Comparison of ENCODE assay signal across 8 mouse cellular contexts in the genomic region with DNA sequence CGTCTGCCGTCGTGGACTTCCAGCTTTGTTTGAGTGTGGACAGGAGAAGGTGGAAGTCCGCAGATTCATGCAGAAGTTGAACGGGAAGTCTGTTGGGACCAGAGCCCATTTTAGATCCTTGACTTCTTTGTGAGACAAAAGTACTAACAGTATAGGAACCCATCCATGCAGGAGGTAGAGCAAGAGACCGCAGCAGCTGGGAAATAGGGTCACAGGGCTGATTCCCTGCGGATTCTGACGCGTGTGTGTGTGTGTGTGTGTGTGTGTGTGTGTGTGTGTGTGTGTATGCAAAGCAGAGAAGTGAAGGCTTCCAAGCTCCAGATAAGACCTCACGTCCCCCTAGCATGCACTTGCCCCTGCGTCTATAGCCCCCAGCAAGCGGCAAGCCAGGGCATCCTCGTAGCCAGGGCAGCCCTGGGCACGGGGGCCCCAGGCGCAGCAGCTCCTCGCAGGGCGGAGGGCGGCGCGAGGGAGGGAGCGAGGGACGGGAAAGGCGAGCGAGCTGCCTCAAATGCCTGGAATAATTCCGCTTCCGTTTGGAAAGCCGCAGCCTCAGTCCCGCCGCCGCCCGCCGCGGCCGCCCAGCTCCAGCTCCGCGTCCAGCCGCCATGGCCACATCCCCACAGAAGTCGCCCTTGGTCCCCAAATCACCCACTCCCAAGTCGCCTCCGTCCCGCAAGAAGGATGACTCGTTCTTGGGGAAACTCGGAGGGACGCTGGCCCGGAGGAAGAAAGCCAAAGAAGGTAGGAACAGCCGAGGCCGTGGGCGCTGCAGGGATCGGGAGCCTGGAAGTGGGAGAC. TPM values are rescaled to one million over a fixed set of nuclear protein-coding genes. Genes with fewer than 3 reads are reported as not detected.
DNase-seq lines count a peak whose midpoint lies in the region; ATAC-seq and TF ChIP-seq lines count a peak whose summit lies in the region.

Gene Parva (plus strand): TSS at position 149 of the 801 bp plus-strand sequence.

- H3K9me3 ChIP-seq in lung, embryonic 14.5 days (ENCODE audit: low read depth, low read length), result no peaks in the 10 kb centered on the region

- 4% methylated on average over 49 of the region's 49 CpGs for WGBS in cerebellum, adult 2 months
- WGBS in lung, embryonic 14.5 days, result under 1% methylated on average over 49 of the region's 49 CpGs

- ATAC-seq in frontal cortex, adult (ENCODE audit: low TSS enrichment), result peak; percentile 90
- ATAC-seq in lung, embryonic 14.5 days (ENCODE audit: insufficient read depth), result peak; percentile 88
- ATAC-seq in megakaryocyte-erythroid progenitor cell, adult 5-6 weeks (replicated peaks; ENCODE audit: low FRiP score, low TSS enrichment, poor library complexity, severe bottlenecking), result no peak

- H3K27me3 ChIP-seq in cerebellum, adult 2 months (ENCODE audit: control insufficient read depth, insufficient read depth, low read length), result no peaks in the 10 kb centered on the region
- no peaks in the 10 kb centered on the region for H3K27me3 ChIP-seq in lung, embryonic 14.5 days (ENCODE audit: insufficient read depth, low read length)

- intact Hi-C loops in heart, postnatal 25 days (cut with DNase I), result no loop called here

- TF ChIP-seq CTCF in cerebellum, adult 2 months (IDR thresholded peaks at IDR 0.05; ENCODE audit: borderline replicate concordance, insufficient read depth, low read depth, low read length), result no peak
- TF ChIP-seq CTCF in lung, embryonic 14.5 days (IDR thresholded peaks at IDR 0.05; ENCODE audit: low read depth), result no peak

- peak within 1 kb of the TSS; percentile 95 for H3K9ac ChIP-seq in lung, embryonic 14.5 days

- peak within 1 kb of the TSS; percentile 93 for H3K4me3 ChIP-seq in cerebellum, adult 2 months (replicated peaks; ENCODE audit: insufficient read depth, low read depth, low read length)
- H3K4me3 ChIP-seq in lung, embryonic 14.5 days (ENCODE audit: low read depth, low read length), result peak within 1 kb of the TSS; percentile 76

- peak; percentile 96 for DNase-seq in Muller cell, postnatal 12 days (ENCODE audit: inconsistent ontology term)
- peak; percentile 72 to 84 for DNase-seq in cerebellum, adult 2 months
- DNase-seq in heart, postnatal 25 days (ENCODE audit: low spot score), result peak; percentile 63
- DNase-seq in layer of hippocampus, adult 8-10 months (ENCODE audit: low spot score in 2 of 2), result peak; percentile 21 to 40
- DNase-seq in lung, embryonic 14.5 days, result peak; percentile 89
- DNase-seq in right cerebral cortex, adult 18-20 months, result peak; percentile 48

- peaks cover 3% of the 10 kb centered on the region; the same call in 1 of the 2 replicates for H3K4me1 ChIP-seq in cerebellum, adult 2 months (ENCODE audit: control insufficient read depth, insufficient read depth, low read length)
- H3K4me1 ChIP-seq in lung, embryonic 14.5 days (ENCODE audit: insufficient read depth), result peaks cover 10% of the 10 kb centered on the region

- H3K27ac ChIP-seq in cerebellum, adult 2 months (ENCODE audit: insufficient read depth, low read length), result peak within 1 kb of the TSS; percentile 68
- H3K27ac ChIP-seq in lung, embryonic 14.5 days (ENCODE audit: low read depth), result peak within 1 kb of the TSS; percentile 100

- H3K4me2 ChIP-seq in lung, embryonic 14.5 days, result peak within 1 kb of the TSS; percentile 83

- no peaks in the 10 kb centered on the region for H3K36me3 ChIP-seq in lung, embryonic 14.5 days (ENCODE audit: insufficient read depth)

- 0 out of 2 replicates have a peak, but pooled peaks have one; percentile 28 for TF ChIP-seq POLR2A in cerebellum, adult 2 months (IDR thresholded peaks at IDR 0.05; ENCODE audit: borderline replicate concordance, insufficient read depth, low read length)

RNA-seq across cellular contexts. Expression of gene Parva, which starts in this region (rescaled TPM):
- polyA plus RNA-seq in cerebellum, adult 2 months (2012; rRNA removed), result 64.4 and 67.5 TPM in 2 replicates
- total RNA-seq in heart, postnatal 25 days (2021), result 10 to 100 TPM; 55.2 to 61.3 TPM
- 10 to 100 TPM; 46.5 to 50.9 (median 50.4) TPM for total RNA-seq in layer of hippocampus, adult 8-10 months (2022)
- 102 and 105 TPM in 2 replicates for polyA plus RNA-seq in lung, embryonic 14.5 days (2014; fragmentation: Nextera tagmentation; extraction: Ambion mirVana)
- not detected in 2 replicates for total RNA-seq in megakaryocyte-erythroid progenitor cell, adult 5-6 weeks (2014; fragmentation: Nextera tagmentation)
- not detected in 2 replicates for total RNA-seq in megakaryocyte-erythroid progenitor cell, adult 5-6 weeks (2017)

Comparison
In these comparisons a context has a peak if more than half of its experiments do, and no peak if none do; other contexts are left out.
1. RNA of gene Parva (total RNA-seq): 55.2 to 61.3 TPM in heart, postnatal 25 days and 46.5 to 50.9 TPM in layer of hippocampus, adult 8-10 months; not detected in megakaryocyte-erythroid progenitor cell, adult 5-6 weeks; every median in the first group is over 10 times any median in the second.
2. DNase-seq: peak in every context shown above with its lines; median percentile 96 in Muller cell, postnatal 12 days; 89 in lung, embryonic 14.5 days; 78 in cerebellum, adult 2 months; 63 in heart, postnatal 25 days; 48 in right cerebral cortex, adult 18-20 months; 30 in layer of hippocampus, adult 8-10 months.